Mouse (Mus musculus) Muller cell, postnatal 12 days (primary cell): ENCODE data around the gene Zfp560.
"Not testable (repeated sequence)": the region's sequence is repeated elsewhere in the genome, so short reads cannot be mapped to it uniquely, and the experiment has no call there.

Source experiments
- DNase-seq: peaks from one replicate; pipeline ENCODE4 v3.0.0-alpha.2; 2015; ENCODE audit errors: inconsistent ontology term

Gene Zfp560

DNA sequence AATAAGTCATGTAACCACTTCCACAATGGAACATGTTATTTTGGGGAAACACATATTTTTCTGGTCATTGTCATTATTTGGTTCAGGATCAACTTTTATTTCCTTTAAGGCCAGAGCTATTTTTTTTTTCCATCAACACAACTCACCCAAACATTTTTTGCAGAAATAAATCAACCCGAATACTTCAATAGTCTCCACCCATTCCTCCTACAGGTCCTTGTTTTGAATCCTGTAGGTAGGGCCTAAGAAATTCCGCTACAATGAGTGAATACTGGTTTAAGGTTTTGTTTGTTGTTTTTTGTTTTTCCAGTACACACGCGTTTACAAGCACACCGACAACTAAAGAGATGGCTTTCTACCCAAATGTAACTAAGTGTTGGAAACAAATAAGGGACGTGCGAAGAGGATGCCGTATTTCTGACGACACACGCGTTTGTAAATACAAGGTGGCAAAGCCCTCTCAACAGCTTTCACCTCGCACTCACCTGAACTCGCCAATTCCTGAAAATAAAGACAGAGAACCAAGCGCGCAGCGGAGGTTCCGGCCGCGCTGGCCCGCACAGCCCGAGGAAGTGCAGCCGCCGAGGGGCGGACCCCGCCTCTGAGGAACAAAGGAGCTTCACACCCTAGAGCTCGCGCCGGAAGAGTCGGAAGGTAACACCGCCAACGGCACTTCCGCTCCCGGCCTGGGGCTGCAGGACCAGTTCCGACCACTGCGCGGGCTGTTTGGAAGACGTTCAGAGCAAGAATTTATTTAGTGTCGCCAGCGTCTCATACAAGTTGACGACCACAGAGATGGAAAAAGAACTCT lies at the start of gene Zfp560:
Zfp560 (minus strand) TSS at position 646 of the 811 bp plus-strand sequence.
- peak; percentile 94 for DNase-seq

DNA sequence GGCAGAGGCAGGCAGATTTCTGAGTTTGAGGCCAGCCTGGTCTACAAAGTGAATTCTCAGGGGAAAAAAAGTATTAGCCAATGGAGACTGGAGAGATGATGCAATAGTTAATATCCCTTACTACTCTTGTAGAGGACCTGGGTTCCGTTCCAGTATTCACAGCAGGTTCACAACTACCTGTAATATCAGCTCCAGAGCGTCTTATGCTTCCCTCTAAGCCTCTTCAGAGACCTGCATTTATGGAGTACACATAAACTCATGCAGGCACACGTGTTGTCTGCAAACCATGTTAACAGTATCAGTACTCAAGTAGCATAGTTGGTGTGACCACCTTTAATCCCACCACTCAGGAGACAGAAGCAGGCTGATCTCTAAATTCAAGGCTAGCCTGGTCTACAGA lies 45.0 kb upstream of the Zfp560 start:
- DNase-seq = no peak

DNA sequence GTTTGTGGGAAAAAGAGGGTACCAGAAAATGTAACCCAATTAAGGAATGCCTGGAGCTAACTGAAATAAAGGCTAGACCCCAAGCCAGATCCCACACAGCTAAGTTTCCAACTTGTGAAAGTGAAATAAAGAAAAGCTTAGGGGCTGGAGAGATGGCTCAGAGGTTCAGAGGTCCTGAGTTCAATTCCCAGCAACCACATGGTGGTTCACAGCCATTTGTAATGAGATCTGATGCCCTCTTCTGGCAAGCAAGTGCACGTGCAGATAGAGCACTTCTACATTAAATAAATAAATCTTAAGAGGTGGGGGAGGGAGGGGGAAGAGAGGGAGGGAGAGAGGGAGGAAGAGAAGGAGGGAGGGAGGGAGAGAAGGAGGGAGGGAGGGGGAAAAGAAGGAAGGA lies 26.5 kb upstream of the Zfp560 start:
- no peak for DNase-seq

- DNase-seq = no peak
These were observed 24.3 kb upstream of the Zfp560 start for GRCm38 (mm10) chr9:20409319-20409718.

DNA sequence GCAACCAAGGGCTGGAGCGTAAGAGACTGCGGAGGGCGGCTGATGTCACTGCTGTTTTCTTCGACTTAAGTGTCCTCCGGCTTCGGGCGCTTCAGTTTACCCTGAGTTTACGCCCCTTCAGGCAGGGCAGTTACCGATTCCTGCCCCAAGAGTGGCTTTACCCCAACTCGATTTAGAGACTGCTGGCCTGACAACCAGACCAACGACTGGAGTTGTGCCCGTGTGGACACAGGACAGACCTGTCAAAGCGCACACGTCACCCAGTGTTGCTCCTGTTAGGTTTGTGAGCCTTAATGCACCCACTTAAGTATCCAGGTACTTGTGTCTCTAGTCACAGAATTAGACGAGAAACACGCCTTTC lies 346 bp upstream of the Zfp560 start:
- DNase-seq = no peak

- DNase-seq = no peak
These were observed 1.3 kb downstream of the Zfp560 start for GRCm38 (mm10) chr9:20383659-20384058.

DNA sequence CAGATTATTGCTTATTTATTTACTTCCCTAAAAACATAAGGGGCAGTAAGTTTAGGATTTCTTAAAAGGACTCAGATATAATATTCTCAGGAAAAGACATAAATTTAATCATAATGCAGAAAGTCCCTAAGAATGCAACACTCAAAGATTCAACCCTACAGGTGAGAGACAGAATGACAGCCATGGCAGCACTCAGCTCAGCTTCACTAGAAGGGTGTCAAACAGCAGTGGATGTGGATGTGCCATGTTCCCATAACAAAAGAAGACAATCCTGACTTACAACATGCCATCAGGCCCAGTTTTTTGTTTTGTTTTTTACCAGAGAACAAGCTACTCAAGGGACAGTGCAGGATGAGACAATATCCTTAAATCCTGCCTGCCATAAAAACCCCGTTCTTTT lies 10.3 kb downstream of the Zfp560 start:
- DNase-seq = no peak

- DNase-seq = no peak
These were observed 17.7 kb downstream of the Zfp560 start for GRCm38 (mm10) chr9:20367311-20367710.

DNA sequence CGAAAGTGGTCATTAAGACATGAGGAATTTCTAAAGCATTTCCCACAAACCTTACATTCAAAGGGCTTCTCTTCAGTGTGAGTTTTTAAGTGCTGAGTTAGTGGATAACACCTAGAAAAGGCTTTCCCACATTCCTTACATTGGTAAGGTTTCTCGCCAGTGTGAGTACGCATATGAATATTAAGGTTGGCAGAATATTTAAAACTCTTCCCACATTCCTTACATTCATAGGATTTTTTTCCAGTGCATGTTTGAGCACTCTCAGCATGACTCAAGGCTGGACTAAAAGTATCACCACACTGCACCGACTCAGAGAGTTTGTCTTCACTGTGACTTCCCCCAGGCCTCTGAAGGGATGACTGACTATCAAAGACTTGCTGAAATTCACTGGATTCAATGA lies 36.5 kb downstream of the Zfp560 start:
- DNase-seq = peak; percentile 56

DNA sequence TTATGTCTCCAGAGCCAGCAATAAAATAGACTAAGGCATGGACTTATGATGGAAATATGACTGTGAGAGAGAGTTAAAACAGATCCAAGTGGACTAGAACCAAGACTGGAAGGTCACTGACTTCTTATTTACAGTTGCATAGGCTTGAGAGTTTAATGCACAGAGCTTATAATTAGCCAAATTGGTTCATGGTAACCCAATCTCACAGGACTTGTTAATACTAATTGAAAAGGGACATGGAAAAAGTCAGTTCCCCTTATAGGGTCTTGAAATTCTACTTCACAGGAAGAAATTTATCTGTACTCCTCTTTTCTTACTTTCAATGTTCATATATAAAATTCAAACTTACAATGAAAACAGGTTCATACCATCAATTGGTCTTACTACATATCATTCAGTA lies 49.0 kb downstream of the Zfp560 start, which contains the start of gene Olfr18:
Olfr18 (minus strand) TSS at position 101 of the 400 bp plus-strand sequence.
- DNase-seq = no peak

GRCm38 (mm10) chr9:20298232-20298631 lies 86.7 kb downstream of the Zfp560 start, which contains the start of gene Olfr873:
Gene Olfr873 (plus strand): TSS chr9:20298532.
- DNase-seq = no peak

- not testable (repeated sequence) for DNase-seq
These were observed 89.4 kb downstream of the Zfp560 start for GRCm38 (mm10) chr9:20295562-20295961.
